Mouse (Mus musculus) myocyte (in vitro differentiated cells): ENCODE measurements around the gene Gm20388.

ENCODE experiments used
- CEBPB ChIP-seq: IDR thresholded peaks from 2 replicates; pipeline ENCODE4 v1.6.1; 2011; ENCODE audit warnings: mild to moderate bottlenecking, moderate library complexity; ENCODE audit not compliant: poor library complexity, insufficient read depth, severe bottlenecking
- E2F4 ChIP-seq: IDR thresholded peaks from one replicate; pipeline ENCODE4 v1.6.1; 2011; ENCODE audit warnings: mild to moderate bottlenecking, control low read depth, moderate library complexity; ENCODE audit not compliant: insufficient read depth
- MAX ChIP-seq: IDR thresholded peaks from one replicate; pipeline ENCODE4 v1.6.1; 2011; ENCODE audit warnings: low read depth, mild to moderate bottlenecking, control low read depth
- MYOD1 ChIP-seq, 3 experiments: IDR thresholded peaks; one replicate each; pipeline ENCODE4 v1.6.1; 2011; ENCODE audit warnings: control low read depth in 2 of 3, low read depth in 2 of 3, mild to moderate bottlenecking in 2 of 3, moderate library complexity in 1 of 3; ENCODE audit not compliant: insufficient read length in 2 of 3, control insufficient read depth in 1 of 3
- POLR2A ChIP-seq: IDR thresholded peaks from one replicate; pipeline ENCODE4 v1.6.1; 2011; ENCODE audit warnings: low read depth, mild to moderate bottlenecking, control low read depth, moderate library complexity; ENCODE audit not compliant: insufficient read length
- POLR2AphosphoS2 ChIP-seq: IDR thresholded peaks from one replicate; pipeline ENCODE4 v1.6.1; 2011; ENCODE audit warnings: low read depth, control low read depth; ENCODE audit not compliant: insufficient read length
- USF1 ChIP-seq: IDR thresholded peaks from one replicate; pipeline ENCODE4 v1.6.1; 2011; ENCODE audit warnings: low read depth, mild to moderate bottlenecking, control low read depth, moderate library complexity

- no peak for TF ChIP-seq E2F4
- no peak for TF ChIP-seq POLR2A
- TF ChIP-seq USF1: no peak
- TF ChIP-seq MAX: no peak
- no peak for TF ChIP-seq CEBPB
- no peak for TF ChIP-seq MYOD1 (IDR thresholded peaks at IDR 0.05; ENCODE audit: control insufficient read depth in 1 of 3, insufficient read length in 2 of 3, low read depth in 2 of 3)
- TF ChIP-seq POLR2AphosphoS2: no peak
Measured at GRCm38 (mm10) chr8:121255727-121256265, 1345.2 kb downstream of the Gm20388 start.
